Mouse (Mus musculus) G1E (cell line): ENCODE data around the gene Ehd4.

Experiments
- CTCF ChIP-seq: IDR thresholded peaks from 2 replicates; pipeline ENCODE4 v1.5.1; 2012; ENCODE audit warnings: low read depth, low read length, inconsistent platforms, mixed read lengths
- GATA1 ChIP-seq: IDR thresholded peaks from 2 replicates; pipeline ENCODE4 v1.6.1; 2012; ENCODE audit warnings: borderline replicate concordance, low read length, inconsistent platforms, mixed read lengths
- POLR2AphosphoS5 ChIP-seq: IDR thresholded peaks from 2 replicates; pipeline ENCODE4 v1.6.1; 2012; ENCODE audit warnings: low read depth, low read length, inconsistent platforms; ENCODE audit not compliant: insufficient replicate concordance
- TAL1 ChIP-seq: conservative IDR thresholded peaks from 2 replicates; pipeline ENCODE4 v1.6.1; 2012; ENCODE audit warnings: low read depth, low read length, inconsistent platforms, mixed read lengths

DNA sequence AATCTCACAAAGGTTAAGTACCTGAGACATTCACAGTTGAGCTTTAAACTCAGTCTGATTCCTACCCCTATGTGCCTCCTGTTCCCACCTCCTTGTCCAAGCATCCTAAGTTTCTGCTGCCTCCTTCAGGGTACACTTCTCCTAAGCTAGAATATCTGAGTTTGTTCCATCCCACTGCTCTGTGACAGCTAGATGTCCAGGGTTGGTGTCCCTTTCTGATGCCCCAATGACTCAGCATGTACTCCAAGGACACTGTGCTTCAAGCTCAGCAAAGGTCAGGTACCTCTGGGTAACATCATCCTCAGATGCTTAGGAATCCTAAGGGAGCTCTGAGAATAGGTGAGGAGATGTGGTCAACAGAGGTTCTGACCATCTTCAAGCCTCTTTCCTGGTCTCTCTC lies 26.4 kb downstream of the Ehd4 start:
- TF ChIP-seq CTCF: no peak
- no peak for TF ChIP-seq GATA1
- no peak for TF ChIP-seq TAL1
- TF ChIP-seq POLR2AphosphoS5: no peak
